Mouse (Mus musculus): ENCODE measurements around the gene Acaca. TPM values are rescaled to one million over a fixed set of nuclear protein-coding genes. Genes with fewer than 3 reads are reported as not detected.

Acaca gene
- polyA plus RNA-seq, 1 experiment from 2014 or later = 12.0 TPM

GRCm38 (mm10) chr11:84197607-84198402, 68.3 kb downstream of the Acaca start:
- ATAC-seq (ENCODE audit: low FRiP score, low TSS enrichment) = no peak
- no peak overlapping the region for H3K9ac ChIP-seq (replicated peaks; ENCODE audit: low read length)
- no peak overlapping the region for H3K4me3 ChIP-seq (ENCODE audit: low read length)
- H3K4me2 ChIP-seq (replicated peaks; ENCODE audit: low read depth, low read length) = no peak overlapping the region
- no peaks in the 10 kb centered on the region for H3K27me3 ChIP-seq (ENCODE audit: insufficient read depth, low read length)
- H3K36me3 ChIP-seq (ENCODE audit: insufficient read depth, low read length) = 0 out of 2 replicates have a peak, but pooled peaks cover 4% of the 10 kb centered on the region
- H3K9me3 ChIP-seq (ENCODE audit: low read length) = no peaks in the 10 kb centered on the region
- 0 out of 2 replicates have a peak, but pooled peaks cover 3% of the 10 kb centered on the region for H3K4me1 ChIP-seq (ENCODE audit: insufficient read depth, low read length)
- H3K27ac ChIP-seq (ENCODE audit: low read length) = no peak overlapping the region
- 87% methylated on average over 3 of the region's 3 CpGs for WGBS

GRCm38 (mm10) chr11:84205776-84206175, 76.3 kb downstream of the Acaca start:
- ATAC-seq (ENCODE audit: low FRiP score, low TSS enrichment) = no peak
- H3K27ac ChIP-seq (ENCODE audit: low read length) = no peak overlapping the region
- H3K27me3 ChIP-seq (ENCODE audit: insufficient read depth, low read length) = no peaks in the 10 kb centered on the region
- H3K9me3 ChIP-seq (ENCODE audit: low read length) = no peaks in the 10 kb centered on the region
- peaks cover 5% of the 10 kb centered on the region; the same call in 1 of the 2 replicates for H3K36me3 ChIP-seq (ENCODE audit: insufficient read depth, low read length)
- no peak overlapping the region for H3K4me3 ChIP-seq (ENCODE audit: low read length)
- no peak overlapping the region for H3K4me2 ChIP-seq (replicated peaks; ENCODE audit: low read depth, low read length)
- WGBS = 63% methylated on average over 4 of the region's 4 CpGs
- no peaks in the 10 kb centered on the region for H3K4me1 ChIP-seq (ENCODE audit: insufficient read depth, low read length)
- no peak overlapping the region for H3K9ac ChIP-seq (replicated peaks; ENCODE audit: low read length)

- WGBS = 95% methylated on average over 6 of the region's 6 CpGs
- Histone ChIP-seq H3K27me3 (ENCODE audit: insufficient read depth, low read length) (no peaks in the 10 kb centered on the region), H3K4me2 (replicated peaks; ENCODE audit: low read depth, low read length) (no peak overlapping the region), H3K4me3 (ENCODE audit: low read length) (no peak overlapping the region), H3K9me3 (ENCODE audit: low read length) (no peaks in the 10 kb centered on the region), H3K9ac (replicated peaks; ENCODE audit: low read length) (no peak overlapping the region), H3K27ac (ENCODE audit: low read length) (no peak overlapping the region), H3K4me1 (ENCODE audit: insufficient read depth, low read length) (no peaks in the 10 kb centered on the region), H3K36me3 (ENCODE audit: insufficient read depth, low read length) (no peaks in the 10 kb centered on the region)
- ATAC-seq (ENCODE audit: low FRiP score, low TSS enrichment) = no peak
These were observed 81.4 kb downstream of the Acaca start for GRCm38 (mm10) chr11:84210876-84211275.

GRCm38 (mm10) chr11:84218951-84219350, 89.5 kb downstream of the Acaca start:
- Histone ChIP-seq H3K4me1 (ENCODE audit: insufficient read depth, low read length) (no peaks in the 10 kb centered on the region), H3K9me3 (ENCODE audit: low read length) (no peaks in the 10 kb centered on the region; the same call in 1 of the 2 replicates), H3K27me3 (ENCODE audit: insufficient read depth, low read length) (no peaks in the 10 kb centered on the region), H3K27ac (ENCODE audit: low read length) (no peak overlapping the region), H3K36me3 (ENCODE audit: insufficient read depth, low read length) (peaks cover 9% of the 10 kb centered on the region; the same call in 1 of the 2 replicates), H3K4me2 (replicated peaks; ENCODE audit: low read depth, low read length) (no peak overlapping the region), H3K4me3 (ENCODE audit: low read length) (no peak overlapping the region), H3K9ac (replicated peaks; ENCODE audit: low read length) (no peak overlapping the region)
- ATAC-seq (ENCODE audit: low FRiP score, low TSS enrichment) = no peak
- 88% methylated on average over 4 of the region's 4 CpGs for WGBS

GRCm38 (mm10) chr11:84243562-84243961, 114.1 kb downstream of the Acaca start:
- Histone ChIP-seq H3K4me1 (ENCODE audit: insufficient read depth, low read length) (no peaks in the 10 kb centered on the region), H3K36me3 (ENCODE audit: insufficient read depth, low read length) (no peaks in the 10 kb centered on the region), H3K4me2 (replicated peaks; ENCODE audit: low read depth, low read length) (no peak overlapping the region), H3K27ac (ENCODE audit: low read length) (no peak overlapping the region), H3K27me3 (ENCODE audit: insufficient read depth, low read length) (no peaks in the 10 kb centered on the region), H3K9ac (replicated peaks; ENCODE audit: low read length) (no peak overlapping the region), H3K9me3 (ENCODE audit: low read length) (no peaks in the 10 kb centered on the region), H3K4me3 (ENCODE audit: low read length) (no peak overlapping the region)
- no peak for ATAC-seq (ENCODE audit: low FRiP score, low TSS enrichment)

- Histone ChIP-seq H3K4me1 (ENCODE audit: insufficient read depth, low read length) (no peaks in the 10 kb centered on the region), H3K9ac (replicated peaks; ENCODE audit: low read length) (no peak overlapping the region), H3K9me3 (ENCODE audit: low read length) (no peaks in the 10 kb centered on the region), H3K27me3 (ENCODE audit: insufficient read depth, low read length) (no peaks in the 10 kb centered on the region), H3K36me3 (ENCODE audit: insufficient read depth, low read length) (peaks cover 15% of the 10 kb centered on the region), H3K27ac (ENCODE audit: low read length) (no peak overlapping the region), H3K4me2 (replicated peaks; ENCODE audit: low read depth, low read length) (no peak overlapping the region), H3K4me3 (ENCODE audit: low read length) (no peak overlapping the region)
- ATAC-seq (ENCODE audit: low FRiP score, low TSS enrichment) = no peak
- WGBS = 93% methylated on average over 1 of the region's 1 CpGs
These were observed 117.9 kb downstream of the Acaca start for GRCm38 (mm10) chr11:84247370-84247769.

- Histone ChIP-seq H3K4me3 (ENCODE audit: low read length) (no peak overlapping the region), H3K27ac (ENCODE audit: low read length) (no peak overlapping the region), H3K4me1 (ENCODE audit: insufficient read depth, low read length) (no peaks in the 10 kb centered on the region), H3K9me3 (ENCODE audit: low read length) (no peaks in the 10 kb centered on the region), H3K9ac (replicated peaks; ENCODE audit: low read length) (no peak overlapping the region), H3K4me2 (replicated peaks; ENCODE audit: low read depth, low read length) (no peak overlapping the region), H3K36me3 (ENCODE audit: insufficient read depth, low read length) (peaks cover 15% of the 10 kb centered on the region), H3K27me3 (ENCODE audit: insufficient read depth, low read length) (no peaks in the 10 kb centered on the region)
- ATAC-seq (ENCODE audit: low FRiP score, low TSS enrichment) = no peak
- 77% methylated on average over 3 of the region's 3 CpGs for WGBS
These were observed 121.7 kb downstream of the Acaca start for GRCm38 (mm10) chr11:84251170-84251569.

- H3K27me3 ChIP-seq (ENCODE audit: insufficient read depth, low read length) = no peaks in the 10 kb centered on the region
- peaks cover 17% of the 10 kb centered on the region for H3K36me3 ChIP-seq (ENCODE audit: insufficient read depth, low read length)
- H3K4me3 ChIP-seq (ENCODE audit: low read length) = no peak overlapping the region
- H3K4me2 ChIP-seq (replicated peaks; ENCODE audit: low read depth, low read length) = no peak overlapping the region
- H3K27ac ChIP-seq (ENCODE audit: low read length) = no peak overlapping the region
- H3K9me3 ChIP-seq (ENCODE audit: low read length) = no peaks in the 10 kb centered on the region
- WGBS = 88% methylated on average over 1 of the region's 1 CpGs
- ATAC-seq (ENCODE audit: low FRiP score, low TSS enrichment) = no peak
- H3K4me1 ChIP-seq (ENCODE audit: insufficient read depth, low read length) = no peaks in the 10 kb centered on the region
- H3K9ac ChIP-seq (replicated peaks; ENCODE audit: low read length) = no peak overlapping the region
These were observed 123.0 kb downstream of the Acaca start for GRCm38 (mm10) chr11:84252425-84252824.

GRCm38 (mm10) chr11:84255879-84256278, 126.4 kb downstream of the Acaca start:
- Histone ChIP-seq H3K4me2 (replicated peaks; ENCODE audit: low read depth, low read length) (no peak overlapping the region), H3K36me3 (ENCODE audit: insufficient read depth, low read length) (peaks cover 8% of the 10 kb centered on the region), H3K9ac (replicated peaks; ENCODE audit: low read length) (no peak overlapping the region), H3K4me1 (ENCODE audit: insufficient read depth, low read length) (no peaks in the 10 kb centered on the region), H3K9me3 (ENCODE audit: low read length) (no peaks in the 10 kb centered on the region), H3K4me3 (ENCODE audit: low read length) (no peak overlapping the region), H3K27ac (ENCODE audit: low read length) (no peak overlapping the region), H3K27me3 (ENCODE audit: insufficient read depth, low read length) (no peaks in the 10 kb centered on the region)
- ATAC-seq (ENCODE audit: low FRiP score, low TSS enrichment) = no peak
- WGBS = 91% methylated on average over 4 of the region's 4 CpGs

GRCm38 (mm10) chr11:84258053-84258710, 128.7 kb downstream of the Acaca start:
- Histone ChIP-seq H3K4me1 (ENCODE audit: insufficient read depth, low read length) (no peaks in the 10 kb centered on the region), H3K4me2 (replicated peaks; ENCODE audit: low read depth, low read length) (no peak overlapping the region), H3K27ac (ENCODE audit: low read length) (no peak overlapping the region), H3K4me3 (ENCODE audit: low read length) (no peak overlapping the region), H3K36me3 (ENCODE audit: insufficient read depth, low read length) (peaks cover 8% of the 10 kb centered on the region), H3K9me3 (ENCODE audit: low read length) (no peaks in the 10 kb centered on the region), H3K9ac (replicated peaks; ENCODE audit: low read length) (no peak overlapping the region), H3K27me3 (ENCODE audit: insufficient read depth, low read length) (no peaks in the 10 kb centered on the region)
- no peak for ATAC-seq (ENCODE audit: low FRiP score, low TSS enrichment)
- WGBS = 81% methylated on average over 4 of the region's 4 CpGs

Measured in kidney, embryonic 16.5 days (tissue).